Mouse (Mus musculus): ENCODE results near the gene Kcnj1. TPM values are rescaled to one million over a fixed set of nuclear protein-coding genes. Genes with fewer than 3 reads are reported as not detected.
A peak's percentile ranks its signal among the peaks of the same experiment; 100 is the strongest.

Kcnj1 gene
- polyA plus RNA-seq, 1 experiment from 2014 or later = not detected

DNA sequence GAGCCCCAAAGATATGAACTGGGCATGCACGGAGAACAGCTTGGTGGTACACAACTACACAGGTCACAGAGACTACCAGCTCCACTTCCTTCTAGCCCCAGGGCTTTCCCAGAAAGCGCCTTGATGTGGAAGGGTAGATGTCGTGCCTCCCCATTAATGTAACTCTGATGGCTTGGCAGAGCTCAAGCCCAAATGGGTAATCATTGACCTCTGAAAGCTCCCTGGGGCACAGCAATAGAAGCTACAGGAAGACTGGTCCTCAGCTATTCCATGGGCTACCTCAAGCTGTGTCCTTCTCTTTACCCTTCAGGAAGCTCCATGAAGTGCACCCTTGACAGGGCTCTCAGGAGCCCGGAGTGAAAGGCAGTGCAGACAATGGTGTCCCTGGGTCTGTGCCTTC is 12.6 kb downstream of the Kcnj1 start:
- WGBS = 78% methylated on average over 4 of the region's 4 CpGs
- DNase-seq (ENCODE audit: low spot score) = no peak
- H3K4me1 ChIP-seq (replicated peaks; ENCODE audit: control insufficient read depth, insufficient read depth) = no peaks in the 10 kb centered on the region
- H3K4me3 ChIP-seq (ENCODE audit: low read depth, low read length) = no peak overlapping the region
- no peak overlapping the region for H3K4me2 ChIP-seq (replicated peaks; ENCODE audit: low read depth)
- no peak for ATAC-seq (ENCODE audit: low FRiP score, low TSS enrichment)
- H3K27me3 ChIP-seq (ENCODE audit: control insufficient read depth, insufficient read depth, low read length) = no peaks in the 10 kb centered on the region
- H3K9me3 ChIP-seq (ENCODE audit: control insufficient read depth, low read length) = no peaks in the 10 kb centered on the region
- no peaks in the 10 kb centered on the region for H3K36me3 ChIP-seq (ENCODE audit: control insufficient read depth, insufficient read depth, low read length)
- H3K9ac ChIP-seq (ENCODE audit: low read length) = no peak overlapping the region
- TF ChIP-seq CTCF (IDR thresholded peaks at IDR 0.05; ENCODE audit: low read depth) (no peak), EP300 (optimal IDR thresholded peaks at IDR 0.05) (no peak)
- H3K27ac ChIP-seq (replicated peaks) = no peak overlapping the region

GRCm38 (mm10) chr9:32388120-32388519 is 15.8 kb downstream of the Kcnj1 start:
- Histone ChIP-seq H3K9ac (ENCODE audit: low read length) (no peak overlapping the region), H3K9me3 (ENCODE audit: control insufficient read depth, low read length) (no peaks in the 10 kb centered on the region), H3K4me3 (ENCODE audit: low read depth, low read length) (no peak overlapping the region), H3K36me3 (ENCODE audit: control insufficient read depth, insufficient read depth, low read length) (no peaks in the 10 kb centered on the region), H3K27me3 (ENCODE audit: control insufficient read depth, insufficient read depth, low read length) (no peaks in the 10 kb centered on the region), H3K4me2 (replicated peaks; ENCODE audit: low read depth) (no peak overlapping the region), H3K27ac (replicated peaks) (no peak overlapping the region), H3K4me1 (replicated peaks; ENCODE audit: control insufficient read depth, insufficient read depth) (no peaks in the 10 kb centered on the region)
- DNase-seq (ENCODE audit: low spot score) (no peak), ATAC-seq (ENCODE audit: low FRiP score, low TSS enrichment) (no peak)
- 86% methylated on average over 1 of the region's 1 CpGs for WGBS
- TF ChIP-seq EP300 (optimal IDR thresholded peaks at IDR 0.05) (no peak), CTCF (IDR thresholded peaks at IDR 0.05; ENCODE audit: low read depth) (peak; percentile 67)

- TF ChIP-seq CTCF (IDR thresholded peaks at IDR 0.05; ENCODE audit: low read depth) (no peak), EP300 (optimal IDR thresholded peaks at IDR 0.05) (no peak)
- ATAC-seq (ENCODE audit: low FRiP score, low TSS enrichment) = no peak
- no peaks in the 10 kb centered on the region for H3K36me3 ChIP-seq (ENCODE audit: control insufficient read depth, insufficient read depth, low read length)
- 77% methylated on average over 5 of the region's 5 CpGs for WGBS
- no peaks in the 10 kb centered on the region for H3K4me1 ChIP-seq (replicated peaks; ENCODE audit: control insufficient read depth, insufficient read depth)
- DNase-seq (ENCODE audit: low spot score) = no peak
- H3K4me3 ChIP-seq (ENCODE audit: low read depth, low read length) = no peak overlapping the region
- no peak overlapping the region for H3K9ac ChIP-seq (ENCODE audit: low read length)
- no peak overlapping the region for H3K27ac ChIP-seq (replicated peaks)
- no peaks in the 10 kb centered on the region for H3K27me3 ChIP-seq (ENCODE audit: control insufficient read depth, insufficient read depth, low read length)
- H3K4me2 ChIP-seq (replicated peaks; ENCODE audit: low read depth) = no peak overlapping the region
- no peaks in the 10 kb centered on the region for H3K9me3 ChIP-seq (ENCODE audit: control insufficient read depth, low read length)
Measured at GRCm38 (mm10) chr9:32391092-32391491, 18.8 kb downstream of the Kcnj1 start.

- no peaks in the 10 kb centered on the region for H3K27me3 ChIP-seq (ENCODE audit: control insufficient read depth, insufficient read depth, low read length)
- DNase-seq (ENCODE audit: low spot score) (no peak), ATAC-seq (ENCODE audit: low FRiP score, low TSS enrichment) (no peak)
- no peaks in the 10 kb centered on the region for H3K9me3 ChIP-seq (ENCODE audit: control insufficient read depth, low read length)
- no peaks in the 10 kb centered on the region for H3K4me1 ChIP-seq (replicated peaks; ENCODE audit: control insufficient read depth, insufficient read depth)
- TF ChIP-seq EP300 (optimal IDR thresholded peaks at IDR 0.05) (no peak), CTCF (IDR thresholded peaks at IDR 0.05; ENCODE audit: low read depth) (no peak)
- no peak overlapping the region for H3K4me2 ChIP-seq (replicated peaks; ENCODE audit: low read depth)
- no peak overlapping the region for H3K27ac ChIP-seq (replicated peaks)
- H3K36me3 ChIP-seq (ENCODE audit: control insufficient read depth, insufficient read depth, low read length) = no peaks in the 10 kb centered on the region
- H3K4me3 ChIP-seq (ENCODE audit: low read depth, low read length) = no peak overlapping the region
- H3K9ac ChIP-seq (ENCODE audit: low read length) = no peak overlapping the region
- 80% methylated on average over 9 of the region's 9 CpGs for WGBS
Measured at GRCm38 (mm10) chr9:32391701-32392100, 19.4 kb downstream of the Kcnj1 start.

DNA sequence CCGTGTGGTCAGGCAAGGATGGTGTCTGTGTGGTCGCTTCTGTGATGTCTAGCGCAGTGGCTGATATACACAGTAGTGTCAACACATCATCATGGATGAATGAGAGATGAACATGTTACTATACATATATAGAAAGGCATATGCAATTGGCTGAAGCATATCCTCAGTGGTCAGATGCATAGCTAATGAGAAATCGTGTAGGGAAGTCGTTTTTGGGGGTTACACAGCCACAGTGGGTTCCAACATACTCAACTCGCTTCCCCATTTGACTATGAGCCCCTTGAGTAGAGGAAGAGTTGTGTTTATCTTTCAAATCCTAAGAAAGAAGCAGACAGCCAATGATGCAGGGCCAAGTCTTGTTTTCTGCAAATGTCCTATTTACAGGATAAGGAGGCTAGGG is 20.4 kb downstream of the Kcnj1 start:
- ATAC-seq (ENCODE audit: low FRiP score, low TSS enrichment) (no peak), DNase-seq (ENCODE audit: low spot score) (no peak)
- no peak overlapping the region for H3K4me3 ChIP-seq (ENCODE audit: low read depth, low read length)
- TF ChIP-seq CTCF (IDR thresholded peaks at IDR 0.05; ENCODE audit: low read depth) (no peak), EP300 (optimal IDR thresholded peaks at IDR 0.05) (no peak)
- H3K27ac ChIP-seq (replicated peaks) = no peak overlapping the region
- no peak overlapping the region for H3K9ac ChIP-seq (ENCODE audit: low read length)
- no peaks in the 10 kb centered on the region for H3K27me3 ChIP-seq (ENCODE audit: control insufficient read depth, insufficient read depth, low read length)
- no peaks in the 10 kb centered on the region for H3K9me3 ChIP-seq (ENCODE audit: control insufficient read depth, low read length)
- no peaks in the 10 kb centered on the region for H3K36me3 ChIP-seq (ENCODE audit: control insufficient read depth, insufficient read depth, low read length)
- H3K4me1 ChIP-seq (replicated peaks; ENCODE audit: control insufficient read depth, insufficient read depth) = no peaks in the 10 kb centered on the region
- 80% methylated on average over 6 of the region's 6 CpGs for WGBS
- no peak overlapping the region for H3K4me2 ChIP-seq (replicated peaks; ENCODE audit: low read depth)

DNA sequence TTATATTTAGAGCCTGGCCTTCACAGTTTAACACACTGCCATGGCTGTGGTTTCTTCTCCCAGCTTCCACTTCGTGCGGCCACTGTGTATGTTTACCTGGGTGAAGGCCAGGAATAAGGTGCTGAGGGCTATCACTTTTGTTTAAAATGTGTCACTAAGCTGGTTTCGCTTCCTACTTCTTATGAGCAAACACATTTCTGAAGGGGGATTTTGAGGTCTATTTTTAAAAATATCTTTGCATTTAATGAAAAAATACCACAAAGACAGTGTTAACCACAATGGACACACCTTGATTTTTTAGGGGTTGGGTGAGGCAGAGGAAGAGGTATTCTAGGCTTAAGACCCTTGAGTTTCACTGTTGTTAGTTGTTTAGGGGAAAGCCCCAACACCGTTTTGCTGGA is 22.5 kb downstream of the Kcnj1 start:
- H3K4me3 ChIP-seq (ENCODE audit: low read depth, low read length) = no peak overlapping the region
- H3K27ac ChIP-seq (replicated peaks) = no peak overlapping the region
- no peaks in the 10 kb centered on the region for H3K9me3 ChIP-seq (ENCODE audit: control insufficient read depth, low read length)
- H3K9ac ChIP-seq (ENCODE audit: low read length) = no peak overlapping the region
- 64% methylated on average over 4 of the region's 4 CpGs for WGBS
- no peaks in the 10 kb centered on the region for H3K27me3 ChIP-seq (ENCODE audit: control insufficient read depth, insufficient read depth, low read length)
- DNase-seq (ENCODE audit: low spot score) (no peak), ATAC-seq (ENCODE audit: low FRiP score, low TSS enrichment) (no peak)
- H3K36me3 ChIP-seq (ENCODE audit: control insufficient read depth, insufficient read depth, low read length) = no peaks in the 10 kb centered on the region
- no peak for TF ChIP-seq CTCF (IDR thresholded peaks at IDR 0.05; ENCODE audit: low read depth)
- no peak for TF ChIP-seq EP300 (optimal IDR thresholded peaks at IDR 0.05)
- no peaks in the 10 kb centered on the region for H3K4me1 ChIP-seq (replicated peaks; ENCODE audit: control insufficient read depth, insufficient read depth)
- H3K4me2 ChIP-seq (replicated peaks; ENCODE audit: low read depth) = no peak overlapping the region

All from stomach, postnatal 0 days (tissue).